12 mouse cellular contexts compared by ENCODE assay signal in genomic region chr12:108000715-108001080, GRCm38 (mm10). TPM values are rescaled to one million over a fixed set of nuclear protein-coding genes. Genes with fewer than 3 reads are reported as not detected.
DNase-seq lines count a peak whose midpoint lies in the region; ATAC-seq and TF ChIP-seq lines count a peak whose summit lies in the region.
"Had no signal": no experiment of that assay in that cellular context is flagged by ENCODE, and none has a peak within 500 bp of the region (broad histone marks: within the 10 kb centered on the region; RNA-seq: fewer than 3 reads in every experiment).

No protein-coding gene starts in this region.

- ATAC-seq in embryonic facial prominence, embryonic 12.5 days (ENCODE audit: insufficient number of reproducible peaks, insufficient read depth, low FRiP score, low TSS enrichment), result no peak
- ATAC-seq in forebrain, embryonic 12.5 days (ENCODE audit: low FRiP score), result no peak
- ATAC-seq in intestine, postnatal 0 days, result no peak
- no peak for ATAC-seq in neural tube, embryonic 13.5 days (ENCODE audit: low read depth)
- no peak for ATAC-seq in CD4-positive, CD25-positive, alpha-beta regulatory T cell, adult 4 months

- no peak for TF ChIP-seq CTCF in intestine, postnatal 0 days (IDR thresholded peaks at IDR 0.05; ENCODE audit: low read depth)

- H3K4me3 ChIP-seq in embryonic facial prominence, embryonic 12.5 days, result peak overlapping the region; percentile 94
- H3K4me3 ChIP-seq in forebrain, embryonic 12.5 days (replicated peaks), result peak overlapping the region; percentile 96
- peak overlapping the region; percentile 90 for H3K4me3 ChIP-seq in intestine, postnatal 0 days (ENCODE audit: low read depth, low read length)
- peak overlapping the region; percentile 95 for H3K4me3 ChIP-seq in neural tube, embryonic 13.5 days

- H3K9me3 ChIP-seq in embryonic facial prominence, embryonic 12.5 days, result no peaks in the 10 kb centered on the region
- H3K9me3 ChIP-seq in forebrain, embryonic 12.5 days, result no peaks in the 10 kb centered on the region
- H3K9me3 ChIP-seq in intestine, postnatal 0 days (ENCODE audit: control insufficient read depth), result no peaks in the 10 kb centered on the region
- H3K9me3 ChIP-seq in neural tube, embryonic 13.5 days, result no peaks in the 10 kb centered on the region

- H3K9ac ChIP-seq in embryonic facial prominence, embryonic 12.5 days, result peak overlapping the region; percentile 98
- H3K9ac ChIP-seq in forebrain, embryonic 12.5 days, result peak overlapping the region; percentile 98
- no peak overlapping the region for H3K9ac ChIP-seq in intestine, postnatal 0 days (ENCODE audit: low read depth, low read length)
- H3K9ac ChIP-seq in neural tube, embryonic 13.5 days, result peak overlapping the region; percentile 98

- DNase-seq in liver, result no peak
- DNase-seq in Muller cell, postnatal 12 days (ENCODE audit: inconsistent ontology term), result no peak
- no peak for DNase-seq in cerebellum, postnatal 36 days
- DNase-seq: adrenal gland, postnatal 25 days; cerebellum, adult 9-10 months; heart, postnatal 14 days had no signal

- peaks cover 53% of the 10 kb centered on the region for H3K4me1 ChIP-seq in embryonic facial prominence, embryonic 12.5 days
- peaks cover 65% of the 10 kb centered on the region for H3K4me1 ChIP-seq in forebrain, embryonic 12.5 days
- H3K4me1 ChIP-seq in intestine, postnatal 0 days (replicated peaks; ENCODE audit: control insufficient read depth, insufficient read depth, low read length), result no peaks in the 10 kb centered on the region; the same call in 1 of the 2 replicates
- H3K4me1 ChIP-seq in neural tube, embryonic 13.5 days (replicated peaks), result peaks cover 69% of the 10 kb centered on the region

- peak overlapping the region; percentile 70; the same call in 1 of the 2 replicates for H3K27ac ChIP-seq in embryonic facial prominence, embryonic 12.5 days
- H3K27ac ChIP-seq in forebrain, embryonic 12.5 days, result peak overlapping the region; percentile 80
- H3K27ac ChIP-seq in intestine, postnatal 0 days (ENCODE audit: low read depth, low read length), result no peak overlapping the region
- H3K27ac ChIP-seq in neural tube, embryonic 13.5 days (replicated peaks), result peak overlapping the region; percentile 99
- H3K27ac ChIP-seq: macrophage had no signal

- H3K4me2 ChIP-seq in embryonic facial prominence, embryonic 12.5 days (replicated peaks), result peak overlapping the region; percentile 66
- H3K4me2 ChIP-seq in forebrain, embryonic 12.5 days, result peak overlapping the region; percentile 75
- H3K4me2 ChIP-seq in intestine, postnatal 0 days (replicated peaks; ENCODE audit: low read depth), result peak overlapping the region; percentile 92
- peak overlapping the region; percentile 87 for H3K4me2 ChIP-seq in neural tube, embryonic 13.5 days

- 0 out of 2 replicates have a peak, but pooled peaks cover 5% of the 10 kb centered on the region for H3K27me3 ChIP-seq in embryonic facial prominence, embryonic 12.5 days
- H3K27me3 ChIP-seq in forebrain, embryonic 12.5 days, result peaks cover 15% of the 10 kb centered on the region
- H3K27me3 ChIP-seq in intestine, postnatal 0 days (replicated peaks; ENCODE audit: control insufficient read depth, insufficient read depth, low read length), result no peaks in the 10 kb centered on the region
- H3K27me3 ChIP-seq in neural tube, embryonic 13.5 days, result peaks cover 10% of the 10 kb centered on the region; the same call in 1 of the 2 replicates

- WGBS in embryonic facial prominence, embryonic 12.5 days, result 15% methylated on average over 2 of the region's 2 CpGs
- 23% methylated on average over 2 of the region's 2 CpGs for WGBS in forebrain, embryonic 12.5 days
- 35% methylated on average over 2 of the region's 2 CpGs for WGBS in intestine, postnatal 0 days
- WGBS in neural tube, embryonic 13.5 days, result 6% methylated on average over 2 of the region's 2 CpGs

- no peaks in the 10 kb centered on the region for H3K36me3 ChIP-seq in embryonic facial prominence, embryonic 12.5 days
- H3K36me3 ChIP-seq in forebrain, embryonic 12.5 days (replicated peaks), result no peaks in the 10 kb centered on the region
- no peaks in the 10 kb centered on the region for H3K36me3 ChIP-seq in intestine, postnatal 0 days (ENCODE audit: control insufficient read depth, insufficient read depth)
- H3K36me3 ChIP-seq in neural tube, embryonic 13.5 days, result no peaks in the 10 kb centered on the region

RNA-seq across cellular contexts. Expression of gene Bcl11b, which starts 2.7 kb away (rescaled TPM):
- polyA plus RNA-seq in embryonic facial prominence, embryonic 12.5 days (2016; fragmentation: Nextera tagmentation; extraction: Ambion mirVana), result 39.4 and 41.5 TPM in 2 replicates
- 46.0 and 54.4 TPM in 2 replicates for polyA plus RNA-seq in forebrain, embryonic 12.5 days (2016; fragmentation: Nextera tagmentation; extraction: Ambion mirVana)
- polyA plus RNA-seq in intestine, postnatal 0 days (2015; fragmentation: Nextera tagmentation; extraction: Ambion mirVana), result 5.2 TPM in 2 replicates
- polyA plus RNA-seq in neural tube, embryonic 13.5 days (2015; fragmentation: Nextera tagmentation; extraction: Ambion mirVana), result 33.5 and 34.9 TPM in 2 replicates
- polyA plus RNA-seq in CD4-positive, CD25-positive, alpha-beta regulatory T cell, adult 4 months (2017; shearing (Covaris generic)), result 10 to 100 TPM; 40.0 to 41.6 TPM
- polyA plus RNA-seq: macrophage had no signal
